Mouse (Mus musculus): ENCODE results near the gene Dnajb12. TPM values are rescaled to one million over a fixed set of nuclear protein-coding genes. Genes with fewer than 3 reads are reported as not detected.

Dnajb12 gene
- total and polyA plus RNA-seq, 3 experiments = 13.9 to 35.9 (median 21.5) TPM

DNA sequence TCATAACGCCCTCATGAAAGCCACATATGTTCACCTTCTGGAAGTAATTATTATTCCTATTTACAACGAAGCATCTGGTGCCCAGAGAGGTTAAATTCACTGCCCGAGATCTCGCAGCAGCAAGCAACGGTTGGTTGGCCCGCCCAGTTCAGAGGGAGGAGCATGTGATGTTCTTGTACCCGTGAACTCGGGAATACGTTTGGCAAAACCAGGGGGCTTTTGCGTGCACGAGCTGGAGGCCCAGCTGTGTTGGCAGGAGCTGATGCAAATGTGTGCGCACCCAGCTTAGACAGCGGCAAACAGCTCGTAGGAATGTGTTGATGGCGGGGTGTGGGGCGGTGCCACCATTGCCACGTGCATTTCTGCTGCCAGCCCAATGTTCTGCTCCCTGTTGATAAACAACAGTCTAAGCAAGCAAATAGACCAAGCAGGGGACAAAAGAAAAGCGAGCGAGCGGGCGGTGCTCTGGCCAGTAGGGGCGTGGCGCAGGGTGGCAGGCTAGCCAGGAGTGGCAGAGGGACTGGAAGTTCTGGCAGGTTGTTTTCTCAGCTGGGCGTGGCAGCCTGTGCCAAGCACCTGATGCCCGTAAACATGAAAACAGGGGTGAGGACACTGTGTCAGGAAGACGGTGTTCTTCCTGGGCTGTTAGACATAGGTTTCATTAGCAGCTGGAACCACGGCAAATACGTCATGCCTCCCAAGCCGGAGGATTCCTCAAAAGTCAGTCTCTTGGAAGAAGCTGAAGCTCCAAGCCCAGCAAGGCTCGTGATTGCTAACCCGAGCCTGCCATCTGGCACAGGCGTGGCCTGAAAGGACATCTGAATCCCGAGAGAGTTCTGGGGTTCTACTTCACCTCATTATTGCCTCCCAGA is 41.7 kb downstream of the Dnajb12 start:
- Histone ChIP-seq H3K4me3 (replicated peaks in 1 of 3; ENCODE audit: low read depth in 2 of 3, low read length in 2 of 3, poor library complexity in 1 of 3) (peak overlapping the region in 2 of 3 experiments; percentile 45), H3K27ac (ENCODE audit: insufficient read depth, low read depth) (peak overlapping the region; percentile 24), H3K9me3 (replicated peaks; ENCODE audit: low read length) (no peaks in the 10 kb centered on the region), H3K36me3 (replicated peaks in 1 of 2; ENCODE audit: control insufficient read depth in 1 of 2, insufficient read depth in 1 of 2, low read length in 1 of 2) (no peaks in the 10 kb centered on the region), H3K9ac (ENCODE audit: insufficient read depth, low read depth) (peak overlapping the region; percentile 4), H3K4me2 (ENCODE audit: insufficient read depth, low read depth, poor library complexity, severe bottlenecking) (peak overlapping the region; percentile 26), H3K27me3 (replicated peaks) (no peaks in the 10 kb centered on the region), H3K4me1 (ENCODE audit: control insufficient read depth in 1 of 2, insufficient read depth in 2 of 2) (peaks cover 13 to 55% of the 10 kb centered on the region in 2 experiments), H3K79me2 (replicated peaks; ENCODE audit: control insufficient read depth, extremely low read depth, insufficient read depth, poor library complexity, severe bottlenecking) (no peaks in the 10 kb centered on the region)
- DNase-seq (ENCODE audit: extremely low read depth) = no peak
- in situ Hi-C loops (cut with MboI; ENCODE audit: low pct_ligation_motif_present, low pct_unique_long_range_greater_than_20kb, low sequenced_read_pairs) = loop anchor here (25.0 kb wide), 1 partner anchor 466 kb away; the partner anchor contains the start of gene Gm17455
- dilution Hi-C loops (cut with MboI; ENCODE audit: extremely low pct_ligation_motif_present, extremely low pct_unique_long_range_greater_than_20kb, low sequenced_read_pairs) = no loop called here
- TF ChIP-seq CHD1 (IDR thresholded peaks at IDR 0.05; ENCODE audit: low read depth, low read length) = 0 out of 2 replicates have a peak, but pooled peaks have one; percentile 48
- peak; percentile 56; the same call in 1 of the 2 replicates for TF ChIP-seq SIN3A (IDR thresholded peaks at IDR 0.05; ENCODE audit: low read length)
- TF ChIP-seq NELFE (IDR thresholded peaks at IDR 0.05; ENCODE audit: low read depth, low read length) = peak; percentile 49; the same call in 1 of the 2 replicates
- peak; percentile 85 for TF ChIP-seq MXI1 (IDR thresholded peaks at IDR 0.05; ENCODE audit: low read depth, low read length)
- TF ChIP-seq MAZ (IDR thresholded peaks at IDR 0.05; ENCODE audit: low read depth, low read length) = 0 out of 2 replicates have a peak, but pooled peaks have one; percentile 41
- 0 out of 2 replicates have a peak, but pooled peaks have one; percentile 11 for TF ChIP-seq MEF2A (IDR thresholded peaks at IDR 0.05; ENCODE audit: borderline replicate concordance, low read depth, low read length)
- no peak for TF ChIP-seq SMC3 (IDR thresholded peaks at IDR 0.05; ENCODE audit: low read depth, low read length)
- TF ChIP-seq JUN (IDR thresholded peaks at IDR 0.05; ENCODE audit: insufficient read depth, low read depth, low read length) = no peak
- TF ChIP-seq BHLHE40 (IDR thresholded peaks at IDR 0.05; ENCODE audit: low read depth, low read length) = peak; percentile 91
- TF ChIP-seq ELF1 (IDR thresholded peaks at IDR 0.05; ENCODE audit: low read depth, low read length) = no peak
- TF ChIP-seq POLR2A (IDR thresholded peaks at IDR 0.05; ENCODE audit: low read depth, low read length) = peak; percentile 57; the same call in 1 of the 2 replicates
- TF ChIP-seq UBTF (IDR thresholded peaks at IDR 0.05; ENCODE audit: low read depth, low read length) = no peak
- peak; percentile 65 for TF ChIP-seq MYC (IDR thresholded peaks at IDR 0.05; ENCODE audit: low read depth, low read length)
- no peak for TF ChIP-seq KAT2A (IDR thresholded peaks at IDR 0.05; ENCODE audit: insufficient replicate concordance, low read length)
- TF ChIP-seq POLR2AphosphoS2 (IDR thresholded peaks at IDR 0.05; ENCODE audit: low read depth, low read length) = no peak; the same call in 1 of the 2 replicates
- peak; percentile 84 for TF ChIP-seq MAX (IDR thresholded peaks at IDR 0.05; ENCODE audit: low read length)
- no peak for TF ChIP-seq RAD21 (IDR thresholded peaks at IDR 0.05; ENCODE audit: low read depth, low read length)
- TF ChIP-seq TCF12 (IDR thresholded peaks at IDR 0.05; ENCODE audit: low read depth, low read length) = peak; percentile 16; the same call in 1 of the 2 replicates
- TF ChIP-seq ETS1 (conservative IDR thresholded peaks at IDR 0.05; ENCODE audit: low read depth, low read length) = peak; percentile 55; the same call in 1 of the 2 replicates
- no peak for TF ChIP-seq EP300 (IDR thresholded peaks at IDR 0.05; ENCODE audit: low read length)
